Mouse (Mus musculus) ES-E14 (cell line): ENCODE measurements around the gene Vsir. TPM values are rescaled to one million over a fixed set of nuclear protein-coding genes. Genes with fewer than 3 reads are reported as not detected.

Experiments used
- DNase-seq: peaks from one replicate; pipeline ENCODE4 v3.0.0-alpha.2; 2013; ENCODE audit warnings: low read depth, low spot score
- H3K27ac ChIP-seq: 2 replicates; pipeline ENCODE4 v1.5.1; 2012; ENCODE audit warnings: low read depth, mild to moderate bottlenecking, low read length, moderate library complexity, mixed read lengths; ENCODE audit not compliant: poor library complexity, insufficient read depth, severe bottlenecking
- H3K36me3 ChIP-seq: 2 replicates; pipeline ENCODE4 v1.6.1; 2012; ENCODE audit warnings: mild to moderate bottlenecking, low read length, moderate library complexity, mixed read lengths; ENCODE audit not compliant: control insufficient read depth, poor library complexity, insufficient read depth, severe bottlenecking
- H3K4me1 ChIP-seq, 2 experiments: fragments of 150-350 bp in 1 of 2; sonication (generic) in 1 of 2; 2 replicates each; pipeline ENCODE4 v1.6.1; 2012; ENCODE audit warnings: low read length in 2 of 2, mild to moderate bottlenecking in 1 of 2, mixed read lengths in 1 of 2; ENCODE audit not compliant: control insufficient read depth in 2 of 2, insufficient read depth in 2 of 2, poor library complexity in 1 of 2
- H3K4me3 ChIP-seq, 2 experiments: fragments of 150-350 bp in 1 of 2; sonication (generic) in 1 of 2; 2 replicates each; pipeline ENCODE4 v1.5.1; 2012; ENCODE audit warnings: low read length in 2 of 2, low read depth in 1 of 2, mild to moderate bottlenecking in 1 of 2, mixed read lengths in 1 of 2; ENCODE audit not compliant: insufficient read depth in 1 of 2, poor library complexity in 1 of 2, severe bottlenecking in 1 of 2
- H3K9ac ChIP-seq: 2 replicates; pipeline ENCODE4 v1.6.1; 2012; ENCODE audit warnings: low read depth, mild to moderate bottlenecking, low read length, mixed read lengths; ENCODE audit not compliant: poor library complexity, insufficient read depth, severe bottlenecking
- H3K9me3 ChIP-seq: fragments of 150-350 bp; sonication (generic); 2 replicates; pipeline ENCODE4 v1.6.1; 2012; ENCODE audit warnings: low read depth, mild to moderate bottlenecking, low read length; ENCODE audit not compliant: control insufficient read depth, insufficient read depth
- CHD2 ChIP-seq: IDR thresholded peaks from 2 replicates; pipeline ENCODE4 v1.6.1; 2014; ENCODE audit warnings: mild to moderate bottlenecking, low read depth, low read length, inconsistent platforms
- HCFC1 ChIP-seq: IDR thresholded peaks from 2 replicates; pipeline ENCODE4 v1.6.1; 2012; ENCODE audit warnings: low read length, inconsistent platforms, borderline replicate concordance; ENCODE audit not compliant: insufficient read depth
- MAFK ChIP-seq: IDR thresholded peaks from 2 replicates; pipeline ENCODE4 v1.6.1; 2014; ENCODE audit warnings: mild to moderate bottlenecking, low read depth, low read length, inconsistent platforms; ENCODE audit not compliant: insufficient read depth
- ZC3H11A ChIP-seq: IDR thresholded peaks from 2 replicates; pipeline ENCODE4 v1.6.1; 2012; ENCODE audit warnings: low read depth, mild to moderate bottlenecking, inconsistent platforms, low read length, borderline replicate concordance
- ZNF384 ChIP-seq: IDR thresholded peaks from 2 replicates; pipeline ENCODE4 v1.6.1; 2012; ENCODE audit warnings: low read depth, low read length, inconsistent platforms
- in situ Hi-C, 2 experiments: fragments of 600-800 bp; cut with MboI; formaldehyde crosslinking; loops; one replicate each; pipeline ENCODE4 v1.15.1; 2025; ENCODE audit warnings: low sequenced_read_pairs in 2 of 2, inconsistent platforms in 1 of 2; ENCODE audit not compliant: unreplicated experiment in 2 of 2
- total RNA-seq: library from RNA; depleted of rRNA; stranded (reverse); fragments of 300-350 nt; gene quantifications from 2 replicates; pipeline ENCODE4 v1.2.3, GENCODE M21; 2012

The Vsir gene
- total RNA-seq, 1 experiment: 5.5 TPM

DNA sequence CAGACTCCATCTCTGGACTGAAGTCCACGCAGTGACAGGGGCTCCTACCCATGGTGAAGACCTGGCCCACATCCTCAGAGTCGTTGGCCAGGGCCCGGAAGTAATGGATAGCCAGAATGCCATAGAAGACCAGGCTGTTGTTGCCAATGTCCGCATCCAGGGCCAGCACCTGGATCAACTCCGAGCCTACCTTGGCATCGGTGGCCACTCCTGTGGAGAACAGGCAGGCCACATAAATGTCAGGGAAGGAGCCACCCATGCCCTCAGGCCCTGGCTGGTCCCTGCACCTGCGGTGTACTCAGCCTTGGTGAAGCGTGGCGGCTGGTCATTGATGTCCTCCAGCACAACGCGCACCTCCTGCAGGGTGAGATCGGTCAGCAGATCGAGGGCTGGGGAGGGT, 36.0 kb upstream of the Vsir start:
- no peaks in the 10 kb centered on the region for H3K9me3 ChIP-seq
- no peak overlapping the region for H3K9ac ChIP-seq
- H3K4me1 ChIP-seq: peaks cover 0 to 3% of the 10 kb centered on the region in 2 experiments; a peak in 1 of 4 replicates
- no peaks in the 10 kb centered on the region for H3K36me3 ChIP-seq
- no peak overlapping the region for H3K27ac ChIP-seq
- no peak overlapping the region for H3K4me3 ChIP-seq
- in situ Hi-C loops: no loop called here
- no peak for TF ChIP-seq MAFK
- TF ChIP-seq CHD2: no peak
- TF ChIP-seq ZC3H11A: no peak
- no peak for TF ChIP-seq HCFC1
- no peak for TF ChIP-seq ZNF384
- DNase-seq: no peak

GRCm38 (mm10) chr10:60313606-60314005, 33.0 kb upstream of the Vsir start:
- H3K4me3 ChIP-seq: no peak overlapping the region
- no peak overlapping the region for H3K9ac ChIP-seq
- no peaks in the 10 kb centered on the region for H3K36me3 ChIP-seq
- no peak for DNase-seq
- no peaks in the 10 kb centered on the region for H3K9me3 ChIP-seq
- in situ Hi-C loops: no loop called here
- H3K27ac ChIP-seq: no peak overlapping the region
- TF ChIP-seq CHD2 (no peak), ZNF384 (no peak), HCFC1 (no peak), MAFK (no peak), ZC3H11A (no peak)
- no peaks in the 10 kb centered on the region for H3K4me1 ChIP-seq

DNA sequence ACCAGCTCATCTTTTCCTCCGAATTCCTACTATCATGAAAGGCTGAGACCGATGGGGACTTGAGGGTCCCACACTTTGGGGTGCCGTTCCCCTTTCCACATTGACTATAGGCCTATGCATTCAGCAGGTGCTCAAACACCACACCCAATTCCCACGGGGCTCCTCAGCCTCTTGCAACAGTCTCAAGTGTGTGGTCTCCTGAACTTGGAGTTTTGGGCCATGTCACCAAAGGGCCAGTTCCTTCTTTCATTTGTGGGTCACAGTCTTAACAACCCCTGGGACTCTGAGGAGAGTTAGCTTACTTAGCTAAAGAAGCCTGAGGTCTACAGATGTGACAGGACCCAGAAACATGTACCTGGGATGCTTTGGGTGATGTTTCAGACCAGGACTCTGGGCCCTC, 30.5 kb upstream of the Vsir start:
- Histone ChIP-seq H3K36me3 (no peaks in the 10 kb centered on the region), H3K9ac (no peak overlapping the region), H3K4me1 (no peaks in the 10 kb centered on the region), H3K27ac (no peak overlapping the region), H3K4me3 (no peak overlapping the region), H3K9me3 (no peaks in the 10 kb centered on the region)
- in situ Hi-C loops: no loop called here
- no peak for DNase-seq
- TF ChIP-seq ZNF384 (no peak), HCFC1 (no peak), MAFK (no peak), ZC3H11A (no peak), CHD2 (no peak)

DNA sequence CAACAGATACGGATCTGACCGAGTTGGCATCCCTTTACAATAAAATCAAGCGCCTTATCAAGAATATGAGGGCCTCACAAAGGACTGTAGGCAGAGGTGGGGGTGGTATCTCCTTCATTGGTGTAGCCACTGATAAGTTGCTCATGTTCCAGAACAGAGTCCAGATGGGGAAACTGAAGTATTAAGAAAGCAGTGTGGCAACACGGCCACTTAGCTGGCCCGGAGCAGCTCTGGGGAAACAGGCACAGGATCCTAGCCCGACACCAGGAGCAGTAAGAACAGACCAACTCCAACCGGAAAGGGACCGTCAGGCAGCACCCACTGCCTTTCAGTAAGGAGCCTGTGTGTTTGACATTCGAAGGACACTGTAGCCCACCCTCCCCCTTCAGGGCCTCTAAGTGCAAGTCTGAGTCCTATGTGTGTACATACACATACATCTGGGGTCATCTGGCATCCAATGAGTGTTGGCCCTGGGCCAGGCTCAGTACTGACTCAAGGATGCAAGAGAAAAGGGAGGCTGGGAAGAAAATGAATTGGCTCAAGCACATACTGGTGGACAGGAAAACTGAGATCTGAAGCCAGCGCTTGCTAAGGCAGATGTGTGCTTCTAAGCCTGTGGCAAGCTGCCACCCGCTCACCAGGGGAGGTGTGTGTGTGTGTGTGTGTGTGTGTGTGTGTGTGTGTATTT, 17.5 kb upstream of the Vsir start:
- TF ChIP-seq HCFC1 (no peak), MAFK (no peak), ZC3H11A (no peak), CHD2 (no peak), ZNF384 (no peak)
- no peak for DNase-seq
- in situ Hi-C loops: no loop called here

More for the DNA sequence above, 17.5 kb upstream of the Vsir start:
- Histone ChIP-seq H3K36me3 (no peaks in the 10 kb centered on the region), H3K9me3 (no peaks in the 10 kb centered on the region), H3K9ac (no peak overlapping the region), H3K4me1 (no peaks in the 10 kb centered on the region), H3K27ac (no peak overlapping the region), H3K4me3 (no peak overlapping the region)
